Mouse (Mus musculus) cerebellum, adult 11 months (tissue): ENCODE results near the gene Tlx3.
A peak's percentile ranks its signal among the peaks of the same experiment; 100 is the strongest.

Source experiments
- DNase-seq: peaks from one replicate; pipeline ENCODE4 v3.0.0; 2022

The Tlx3 gene

GRCm38 (mm10) chr11:33203383-33204328 is at the start of gene Tlx3:
Gene Tlx3, minus strand, starts transcription at chr11:33203589.
- peak; percentile 86 for DNase-seq

- DNase-seq = no peak
Observed at GRCm38 (mm10) chr11:33240295-33240694, 36.9 kb upstream of the Tlx3 start.

GRCm38 (mm10) chr11:33234134-33234533 is 30.7 kb upstream of the Tlx3 start:
- DNase-seq = no peak

- DNase-seq = no peak
Observed at GRCm38 (mm10) chr11:33232056-33232455, 28.7 kb upstream of the Tlx3 start.

GRCm38 (mm10) chr11:33228186-33228585 is 24.8 kb upstream of the Tlx3 start:
- DNase-seq = no peak

GRCm38 (mm10) chr11:33226516-33226915 is 23.1 kb upstream of the Tlx3 start:
- DNase-seq = no peak

GRCm38 (mm10) chr11:33221566-33222365 is 18.4 kb upstream of the Tlx3 start:
- DNase-seq = no peak

GRCm38 (mm10) chr11:33220763-33221162 is 17.4 kb upstream of the Tlx3 start:
- DNase-seq = no peak

GRCm38 (mm10) chr11:33217384-33218079 is 14.1 kb upstream of the Tlx3 start:
- peak; percentile 40 for DNase-seq

GRCm38 (mm10) chr11:33207411-33207810 is 4.0 kb upstream of the Tlx3 start:
- DNase-seq = no peak

GRCm38 (mm10) chr11:33204966-33205365 is 1.6 kb upstream of the Tlx3 start:
- DNase-seq = no peak

GRCm38 (mm10) chr11:33204329-33204705 is 928 bp upstream of the Tlx3 start:
- peak; percentile 37 for DNase-seq

GRCm38 (mm10) chr11:33202972-33203371 is 417 bp downstream of the Tlx3 start:
- DNase-seq = peak; percentile 58

- peak; percentile 71 for DNase-seq
Observed at GRCm38 (mm10) chr11:33202296-33202695, 1.1 kb downstream of the Tlx3 start.

GRCm38 (mm10) chr11:33201626-33202010 is 1.8 kb downstream of the Tlx3 start:
- no peak for DNase-seq

- peak; percentile 51 for DNase-seq
Observed at GRCm38 (mm10) chr11:33200764-33201625, 2.4 kb downstream of the Tlx3 start.

- peak; percentile 39 for DNase-seq
Observed at GRCm38 (mm10) chr11:33199906-33200763, 3.3 kb downstream of the Tlx3 start.

GRCm38 (mm10) chr11:33199117-33199514 is 4.3 kb downstream of the Tlx3 start:
- no peak for DNase-seq

- DNase-seq = no peak
Observed at GRCm38 (mm10) chr11:33198351-33199116, 4.9 kb downstream of the Tlx3 start.

- DNase-seq = peak; percentile 55
Observed at GRCm38 (mm10) chr11:33197673-33198072, 5.7 kb downstream of the Tlx3 start.
